Mouse (Mus musculus): ENCODE data around the gene Ednra.

GRCm38 (mm10) chr8:77694588-77694987, 29.7 kb downstream of the Ednra start:
- TF ChIP-seq POLR2A (IDR thresholded peaks at IDR 0.05; ENCODE audit: borderline replicate concordance, extremely low read depth, insufficient read depth, insufficient read length, poor library complexity, severe bottlenecking) (no peak), CTCF (IDR thresholded peaks at IDR 0.05; ENCODE audit: borderline replicate concordance, extremely low read depth, insufficient read depth, insufficient read length) (no peak)
